Mouse (Mus musculus): Measurements from ENCODE around the gene Gipc2.

- no peak for TF ChIP-seq CTCF (IDR thresholded peaks at IDR 0.05; ENCODE audit: borderline replicate concordance, insufficient read depth, low read length)
- TF ChIP-seq POLR2A (IDR thresholded peaks at IDR 0.05; ENCODE audit: low read depth, low read length), result no peak
Observed at GRCm38 (mm10) chr3:152166099-152166423, at the start of gene Gipc2.

Data from embryonic fibroblast, embryonic 13.5 days (primary cell).